Mouse (Mus musculus) leukemia stem cell, adult 10-12 weeks (primary cell): ENCODE data around the gene Unc93b1. TPM values are rescaled to one million over a fixed set of nuclear protein-coding genes. Genes with fewer than 3 reads are reported as not detected.

Source experiments
- polyA plus RNA-seq: library from polyadenylated mRNA; stranded (reverse); fragments of >175 nt; gene quantifications from 2 replicates; pipeline ENCODE4 v1.2.3, GENCODE M21; 2012; ENCODE audit warnings: low replicate concordance

The Unc93b1 gene
- 122 and 124 TPM in 2 replicates for polyA plus RNA-seq

DNA sequence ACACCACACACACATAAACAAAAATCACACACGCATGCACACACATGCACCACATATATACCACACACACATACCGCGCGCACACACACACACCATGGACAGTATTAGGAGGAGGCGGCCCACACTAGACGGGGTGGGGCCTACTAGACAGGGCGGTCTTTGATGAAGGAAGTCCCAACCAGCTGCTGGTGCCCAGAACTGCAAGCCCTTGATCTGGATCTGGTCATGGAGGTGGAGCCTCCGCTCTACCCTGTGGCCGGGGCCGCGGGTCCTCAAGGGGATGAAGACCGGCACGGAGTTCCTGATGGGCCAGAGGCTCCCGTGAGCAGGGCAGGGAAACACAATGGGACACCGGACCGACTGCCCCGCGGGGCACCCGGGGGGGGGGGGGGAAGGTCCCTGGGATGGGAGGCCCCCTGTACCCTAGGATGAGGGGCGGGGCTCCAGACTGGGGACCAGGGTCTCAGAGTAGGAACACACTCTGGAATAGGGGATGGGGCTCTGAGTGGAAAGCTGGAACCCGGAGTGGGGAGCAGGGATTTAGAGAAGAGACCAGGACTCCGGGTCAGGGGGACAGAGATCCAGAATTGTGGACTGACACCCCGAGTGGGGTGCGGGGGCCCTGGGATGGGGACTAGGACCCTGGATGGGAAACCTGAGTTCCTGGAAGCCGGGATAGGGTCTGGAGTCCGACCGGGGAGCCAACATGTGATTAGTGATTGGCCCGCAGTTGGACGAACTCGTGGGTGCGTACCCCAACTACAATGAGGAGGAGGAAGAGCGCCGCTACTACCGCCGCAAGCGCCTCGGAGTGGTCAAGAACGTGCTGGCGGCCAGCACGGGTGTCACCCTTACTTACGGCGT is at the start of gene Unc93b1:
Gene Unc93b1, plus strand, starts transcription at position 155 of the 864 bp plus-strand sequence.

DNA sequence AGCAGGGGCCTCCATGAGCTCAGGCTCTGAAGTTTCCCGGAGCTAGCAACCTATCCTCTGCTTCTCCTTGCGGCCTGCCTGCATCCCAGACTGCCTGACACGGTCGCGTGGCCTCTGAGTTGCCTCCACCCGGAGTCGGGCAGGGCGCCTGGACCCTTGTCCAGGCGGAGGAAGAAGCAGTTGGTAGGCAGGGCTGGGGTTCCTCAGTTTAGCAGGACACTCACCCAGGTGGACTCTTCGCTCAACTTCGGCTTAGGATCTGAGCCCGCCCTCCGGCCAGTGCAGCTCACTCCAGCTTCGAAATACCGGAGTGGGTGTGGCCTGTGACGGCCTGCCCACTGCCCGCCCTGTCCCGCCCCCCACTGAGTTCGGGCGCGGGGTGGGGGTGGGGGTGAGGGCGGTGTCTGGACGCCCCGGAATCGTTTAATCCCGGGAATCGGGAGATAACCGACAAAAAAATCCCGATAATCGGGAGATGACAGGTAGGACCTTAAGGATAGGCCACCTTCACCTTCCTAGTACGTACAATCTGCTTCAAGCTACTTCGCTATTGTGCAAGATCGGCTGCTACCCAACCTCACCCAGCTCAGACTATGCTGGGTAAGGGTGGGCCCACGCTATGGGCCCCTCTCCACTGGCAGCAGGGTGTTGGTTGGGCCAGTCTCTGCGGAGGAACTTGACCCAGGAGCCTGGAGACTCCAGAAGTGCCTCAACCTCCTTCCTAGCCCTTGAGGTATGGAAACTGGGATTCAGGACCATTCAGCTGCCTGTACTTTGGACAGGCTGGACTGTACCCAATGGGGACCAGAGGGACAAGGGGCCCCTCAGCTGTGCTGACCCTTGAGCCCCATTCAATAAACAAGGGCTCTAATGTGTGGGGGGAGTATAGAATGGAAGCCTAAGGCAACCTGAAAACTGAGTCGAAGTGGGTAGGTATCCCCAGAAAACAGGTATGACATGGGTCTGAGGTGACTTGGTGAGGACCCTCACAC is 27.9 kb upstream of the Unc93b1 start, which contains the start of gene Tcirg1:
Gene Tcirg1, minus strand, starts transcription at position 339 of the 992 bp plus-strand sequence.

DNA sequence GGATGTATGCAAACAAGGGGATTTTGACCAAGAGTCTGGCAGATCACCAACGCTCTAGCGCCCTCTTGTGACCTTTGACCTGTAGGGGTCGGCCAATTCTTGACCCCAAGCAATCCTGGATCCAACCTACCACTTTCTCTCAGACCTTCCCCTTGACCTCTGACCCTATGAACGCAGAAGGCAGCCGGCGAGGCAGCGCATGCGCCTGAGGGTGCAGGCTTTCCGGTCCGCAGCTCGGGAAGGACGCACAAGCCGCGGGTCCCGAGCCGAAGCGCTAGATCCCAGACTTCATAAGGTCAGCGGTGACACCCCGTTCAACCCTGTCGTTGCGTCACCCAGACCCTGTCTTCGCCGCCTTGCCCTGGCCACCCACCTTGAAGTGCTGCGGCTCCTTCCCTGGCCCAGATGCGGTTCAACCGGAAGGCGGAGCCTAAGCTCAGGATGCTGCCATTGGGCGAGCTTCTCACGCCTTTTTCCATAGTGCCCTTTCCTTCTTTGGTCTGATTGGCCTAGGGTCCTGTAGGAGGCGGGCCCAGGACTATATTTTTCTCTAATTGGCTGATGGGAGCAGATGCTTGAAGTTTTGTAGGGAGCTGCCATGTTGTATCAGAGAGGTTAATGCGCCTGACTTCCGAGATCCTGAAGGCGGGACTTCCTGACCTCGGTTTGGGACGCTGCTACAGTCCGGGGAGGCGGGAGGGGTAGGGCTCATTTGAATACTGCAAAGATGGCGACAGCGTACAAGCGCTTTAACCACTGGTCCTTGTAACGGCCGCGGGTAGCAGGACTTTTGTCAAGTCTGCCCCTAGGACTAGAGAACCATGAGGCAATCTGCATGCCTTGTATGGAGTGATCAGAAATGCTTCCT is 22.4 kb upstream of the Unc93b1 start, which contains the start of gene Ndufs8:
Gene Ndufs8, minus strand, starts transcription at position 438 of the 868 bp plus-strand sequence.

DNA sequence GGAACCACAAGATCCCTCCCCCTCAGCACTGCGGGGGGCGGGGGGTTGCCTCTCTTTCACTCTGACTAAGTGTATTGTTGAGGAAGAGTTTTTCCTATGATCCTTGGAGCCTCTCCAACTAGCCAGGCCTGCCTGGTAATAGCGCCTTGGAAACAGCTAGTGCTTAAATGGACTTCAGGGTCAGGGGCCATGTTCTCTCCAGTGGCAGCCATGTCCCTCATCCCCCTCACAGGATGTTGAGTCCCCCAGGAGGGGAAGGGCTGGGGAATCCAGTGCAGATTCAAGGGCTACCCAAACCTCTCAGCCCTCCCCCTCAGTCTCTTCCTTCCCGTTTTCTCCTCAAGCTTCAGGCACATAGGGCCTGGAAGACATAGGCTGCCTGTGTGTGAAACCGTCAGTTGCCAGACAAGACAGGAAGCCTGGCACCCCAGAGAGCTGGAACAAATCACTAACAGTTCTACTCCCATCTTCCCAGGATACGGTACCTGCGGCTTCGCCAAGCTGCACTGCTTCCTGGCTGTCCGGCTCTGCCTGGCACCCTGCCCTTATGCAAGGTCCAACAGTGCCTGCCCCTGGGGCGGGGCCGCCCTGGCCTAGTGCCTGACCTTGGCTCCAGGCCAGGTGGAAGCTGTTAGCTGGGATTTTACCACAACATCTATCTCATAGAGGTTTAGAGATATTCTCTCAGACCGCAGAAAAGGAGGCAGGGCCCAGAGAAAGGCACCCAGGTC is 5.6 kb upstream of the Unc93b1 start, which contains the start of gene Aldh3b1:
Gene Aldh3b1, minus strand, starts transcription at position 598 of the 731 bp plus-strand sequence.

DNA sequence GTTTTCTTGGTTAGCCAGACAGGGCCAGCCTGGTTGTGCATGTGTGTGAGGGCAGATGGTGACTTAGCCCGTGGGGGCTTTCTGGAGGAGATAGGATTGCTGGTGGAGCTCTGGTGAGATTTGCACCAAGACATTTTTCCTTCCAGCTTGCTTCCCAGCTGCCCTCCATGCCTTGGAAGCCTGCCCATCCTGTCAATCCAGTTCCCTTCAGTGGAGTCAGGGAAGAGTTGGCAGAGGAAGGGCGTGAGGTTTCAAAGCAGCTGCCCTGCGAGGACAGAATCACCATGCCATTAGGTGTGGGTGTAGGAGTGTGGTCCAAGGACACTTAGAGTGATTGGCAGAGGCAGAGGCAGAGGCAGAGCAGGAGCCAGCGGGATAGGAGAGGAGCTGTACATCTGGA is 23.5 kb downstream of the Unc93b1 start, which contains the start of gene Aldh3b3:
Gene Aldh3b3, plus strand, starts transcription at position 176 of the 400 bp plus-strand sequence.

DNA sequence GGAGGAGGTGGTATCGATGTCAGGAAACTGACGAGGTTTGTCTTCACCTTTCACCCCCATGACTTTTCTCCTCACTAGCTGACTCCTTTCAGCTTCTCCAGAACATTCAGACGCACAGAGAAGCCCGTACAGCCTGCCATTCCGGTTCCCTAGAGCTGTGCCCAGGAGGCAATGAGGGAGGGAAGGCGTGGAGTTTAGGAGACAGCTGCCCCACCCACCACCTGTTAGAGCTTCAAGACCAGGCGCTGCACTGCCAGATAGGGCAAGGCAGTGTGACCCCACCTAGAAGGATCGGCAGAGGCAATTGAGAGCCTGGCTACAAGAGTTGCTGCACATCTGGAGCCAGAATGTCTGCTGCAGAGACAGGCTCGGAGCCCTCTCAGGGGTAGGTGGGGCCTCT is 37.2 kb downstream of the Unc93b1 start, which contains the start of gene Aldh3b2:
Gene Aldh3b2, plus strand, starts transcription at position 100 of the 400 bp plus-strand sequence.

DNA sequence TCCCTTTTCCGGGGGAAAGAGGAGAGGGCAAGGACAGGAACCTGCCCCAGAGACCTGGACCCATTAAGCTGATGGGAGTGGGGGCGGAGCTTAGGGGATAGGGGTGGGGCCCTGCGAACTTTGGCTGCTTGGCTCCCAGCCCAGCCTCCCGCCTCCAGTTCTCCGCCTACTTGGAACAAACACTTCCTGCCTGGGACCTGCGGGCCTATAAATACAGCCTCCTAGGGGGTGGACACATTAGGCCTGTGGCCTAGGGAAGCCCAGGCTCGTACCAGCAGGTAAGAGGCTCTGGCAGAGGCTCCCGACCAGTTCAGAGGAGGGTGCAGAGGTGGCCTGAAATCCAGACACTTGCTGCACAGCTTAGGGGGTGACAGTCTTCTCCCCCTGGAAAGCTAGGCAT is 51.3 kb downstream of the Unc93b1 start, which contains the start of gene Acy3:
Gene Acy3, plus strand, starts transcription at position 237 of the 400 bp plus-strand sequence.

DNA sequence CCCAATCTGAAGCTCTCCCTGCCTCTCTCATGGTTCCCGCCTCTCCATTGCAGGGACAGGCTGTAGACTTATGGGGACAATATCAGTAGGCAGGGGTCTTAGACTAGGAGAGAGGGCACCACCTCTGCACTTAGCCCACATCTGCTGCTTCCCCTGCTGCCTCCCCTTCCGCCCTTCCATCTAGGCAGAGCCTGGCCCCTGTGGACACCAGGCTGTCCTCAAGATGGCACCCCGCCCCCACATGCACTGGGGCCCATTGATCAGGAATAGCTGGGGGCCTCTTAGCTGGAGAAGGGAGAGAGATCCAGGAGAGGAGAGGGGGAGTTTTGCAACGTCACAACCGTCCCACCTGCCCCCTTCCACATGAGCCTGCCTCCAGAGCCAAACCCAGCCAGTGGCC is 57.4 kb downstream of the Unc93b1 start, which contains the start of gene Tbx10:
Gene Tbx10, plus strand, starts transcription at position 337 of the 400 bp plus-strand sequence.

Other genes with a start within 250 kb of the Unc93b1 start
- gene Lrp5, start 248.6 kb upstream of the Unc93b1 start, polyA plus RNA-seq, result 10.6 and 10.8 TPM in 2 replicates
- gene 1810055G02Rik, start 226.9 kb upstream of the Unc93b1 start, polyA plus RNA-seq, result 8.9 and 30.1 TPM in 2 replicates
- 6.5 and 8.3 TPM in 2 replicates for gene Kmt5b, start 167.8 kb upstream of the Unc93b1 start, polyA plus RNA-seq
- gene Chka, start 83.4 kb upstream of the Unc93b1 start, polyA plus RNA-seq, result 11.0 and 16.6 TPM in 2 replicates
- 75.8 and 86.6 TPM in 2 replicates for gene Tcirg1, start 28.1 kb upstream of the Unc93b1 start, polyA plus RNA-seq
- 14.8 and 113 TPM in 2 replicates for gene Ndufs8, start 22.4 kb upstream of the Unc93b1 start, polyA plus RNA-seq
- gene Aldh3b1, start 5.4 kb upstream of the Unc93b1 start, polyA plus RNA-seq, result 3.5 and 4.9 TPM in 2 replicates
- not detected in 2 replicates for gene Aldh3b3, start 23.5 kb downstream of the Unc93b1 start, polyA plus RNA-seq
- gene Aldh3b2, start 37.1 kb downstream of the Unc93b1 start, polyA plus RNA-seq, result 0.26 and 0.83 TPM in 2 replicates
- gene Acy3, start 51.4 kb downstream of the Unc93b1 start, polyA plus RNA-seq, result 4.2 and 13.1 TPM in 2 replicates
- not detected in 2 replicates for gene Tbx10, start 57.6 kb downstream of the Unc93b1 start, polyA plus RNA-seq
- gene Nudt8, start 65.4 kb downstream of the Unc93b1 start, polyA plus RNA-seq, result 18.3 and 18.7 TPM in 2 replicates
- gene Gm49405, start 65.4 kb downstream of the Unc93b1 start, polyA plus RNA-seq, result 5.0 TPM in 2 replicates
- gene Doc2g, start 68.1 kb downstream of the Unc93b1 start, polyA plus RNA-seq, result 9.6 and 25.7 TPM in 2 replicates
- 116 and 238 TPM in 2 replicates for gene Ndufv1, start 77.6 kb downstream of the Unc93b1 start, polyA plus RNA-seq
- 87.4 and 343 TPM in 2 replicates for gene Gstp1, start 102.8 kb downstream of the Unc93b1 start, polyA plus RNA-seq
- 0.83 TPM in 1 of 2 replicates, not detected in the other for gene Gstp2, start 110.8 kb downstream of the Unc93b1 start, polyA plus RNA-seq
- 8.9 and 10.2 TPM in 2 replicates for gene Gstp3, start 124.4 kb downstream of the Unc93b1 start, polyA plus RNA-seq
- not detected in 2 replicates for gene Cabp2, start 146.4 kb downstream of the Unc93b1 start, polyA plus RNA-seq
- 187 and 207 TPM in 2 replicates for gene Cdk2ap2, start 162.0 kb downstream of the Unc93b1 start, polyA plus RNA-seq
- gene Pitpnm1, start 164.8 kb downstream of the Unc93b1 start, polyA plus RNA-seq, result 116 and 152 TPM in 2 replicates
- 140 and 201 TPM in 2 replicates for gene Aip, start 190.7 kb downstream of the Unc93b1 start, polyA plus RNA-seq
- gene Gpr152, start 204.6 kb downstream of the Unc93b1 start, polyA plus RNA-seq, result not detected in 2 replicates
- 0.80 and 4.6 TPM in 2 replicates for gene Cabp4, start 208.8 kb downstream of the Unc93b1 start, polyA plus RNA-seq
- 68.6 and 81.7 TPM in 2 replicates for gene Coro1b, start 213.4 kb downstream of the Unc93b1 start, polyA plus RNA-seq
- gene Ptprcap, start 218.4 kb downstream of the Unc93b1 start, polyA plus RNA-seq, result 311 and 444 TPM in 2 replicates
- 165 and 201 TPM in 2 replicates for gene Rps6kb2, start 228.2 kb downstream of the Unc93b1 start, polyA plus RNA-seq
- gene Carns1, start 240.3 kb downstream of the Unc93b1 start, polyA plus RNA-seq, result 2.9 and 5.8 TPM in 2 replicates